Mouse (Mus musculus) embryonic fibroblast, embryonic 13.5 days (primary cell): ENCODE measurements at regions not wholly inside any gene's neighbourhood (a gene's known extent, or its start where the extent isn't known, plus 50 kb on each side); places are given as distances from the start of the nearest gene placed in this dataset.
A peak's percentile ranks its signal among the peaks of the same experiment; 100 is the strongest.

Experiments
- H3K27ac ChIP-seq: 2 replicates; pipeline ENCODE4 v1.5.1; 2012; ENCODE audit warnings: low read length, control low read depth, inconsistent platforms; ENCODE audit not compliant: insufficient read depth
- H3K4me1 ChIP-seq: 2 replicates; pipeline ENCODE4 v1.6.1; 2011; ENCODE audit warnings: low read length; ENCODE audit not compliant: control insufficient read depth, insufficient read depth
- H3K4me3 ChIP-seq: 2 replicates; pipeline ENCODE4 v1.5.1; 2011; ENCODE audit warnings: mild to moderate bottlenecking, control low read depth, low read length; ENCODE audit not compliant: insufficient read depth
- CTCF ChIP-seq: IDR thresholded peaks from 2 replicates; pipeline ENCODE4 v1.5.1; 2011; ENCODE audit warnings: mild to moderate bottlenecking, control low read depth, low read length, moderate library complexity, borderline replicate concordance; ENCODE audit not compliant: insufficient read depth
- POLR2A ChIP-seq: IDR thresholded peaks from 2 replicates; pipeline ENCODE4 v1.6.1; 2011; ENCODE audit warnings: low read depth, mild to moderate bottlenecking, control low read depth, low read length, moderate library complexity

- TF ChIP-seq CTCF, result no peak
- TF ChIP-seq POLR2A, result no peak
- Histone ChIP-seq H3K4me3 (no peak overlapping the region), H3K4me1 (no peaks in the 10 kb centered on the region), H3K27ac (no peak overlapping the region)
Observed at GRCm38 (mm10) chr6:116845990-116846862, 129.5 kb upstream of the Tmem72 start.

DNA sequence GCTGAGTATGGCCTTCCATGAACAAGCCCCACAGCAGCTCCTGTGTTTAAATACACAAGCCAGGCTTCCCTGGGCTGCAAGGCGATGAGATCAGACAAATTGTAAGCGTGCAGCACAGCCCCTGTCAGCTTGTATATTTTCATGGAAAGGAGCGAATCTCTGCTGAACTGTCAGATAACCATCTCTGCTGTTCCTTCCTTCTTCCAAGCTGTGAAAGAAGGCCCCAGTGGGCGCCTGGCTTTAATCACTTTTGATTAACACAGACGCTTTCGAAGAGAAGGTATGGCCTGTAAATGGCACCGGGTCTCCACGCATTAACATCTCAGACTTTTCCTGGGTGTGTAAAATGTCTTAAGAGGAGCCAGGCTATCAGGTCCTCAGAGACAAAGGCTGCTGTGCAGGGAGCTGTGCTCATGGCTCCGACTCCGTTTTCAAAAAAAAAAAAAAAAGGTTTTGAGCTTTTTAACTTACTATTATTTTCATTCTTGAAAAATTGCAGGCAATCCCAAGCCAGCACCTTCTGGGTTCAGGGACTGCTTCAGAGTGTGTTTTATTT is 131.9 kb upstream of the Tmem72 start:
- no peak overlapping the region for H3K27ac ChIP-seq
- H3K4me3 ChIP-seq, result no peak overlapping the region
- TF ChIP-seq CTCF (no peak), POLR2A (no peak)
- H3K4me1 ChIP-seq, result no peaks in the 10 kb centered on the region

DNA sequence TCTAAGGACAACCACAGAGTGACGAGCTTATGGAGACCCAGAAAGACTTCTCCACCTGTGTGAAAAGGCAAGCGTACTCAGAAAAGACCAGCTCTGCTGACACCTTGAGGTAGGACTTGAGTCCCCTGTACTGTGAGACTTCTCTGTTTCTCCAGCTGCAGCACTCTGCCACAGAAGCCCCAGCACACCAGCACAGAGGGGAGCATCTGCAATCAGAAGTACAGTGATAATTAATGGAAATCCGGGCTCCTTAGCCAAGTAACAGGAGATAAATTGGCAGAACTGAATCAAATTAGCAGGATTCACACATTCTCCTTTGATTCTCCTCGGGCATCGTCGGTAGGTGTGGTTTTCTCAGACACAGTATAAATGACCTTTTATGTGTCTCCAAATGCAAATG is 137.3 kb upstream of the Tmem72 start:
- Histone ChIP-seq H3K4me3 (no peak overlapping the region), H3K4me1 (no peaks in the 10 kb centered on the region), H3K27ac (no peak overlapping the region)
- TF ChIP-seq CTCF (no peak), POLR2A (no peak)

DNA sequence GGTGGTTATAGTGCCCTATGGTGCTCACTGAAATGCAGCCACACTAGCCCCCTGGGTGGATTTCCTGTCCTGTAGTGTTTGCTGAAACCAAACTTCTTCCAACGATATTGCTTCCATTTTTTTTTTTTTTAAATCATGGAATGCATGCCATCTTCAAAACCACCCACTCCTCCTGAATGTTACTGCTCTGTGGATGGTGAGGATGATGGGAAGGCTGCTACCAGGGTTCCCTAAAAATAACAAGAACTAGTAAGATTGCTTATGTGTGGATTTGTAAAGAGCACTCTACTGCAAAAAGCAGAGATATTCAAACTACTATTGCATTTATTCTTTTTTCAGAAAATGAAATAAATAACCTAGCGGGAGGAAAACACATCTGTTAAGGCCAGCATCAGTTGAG is 139.4 kb upstream of the Tmem72 start:
- H3K4me1 ChIP-seq, result no peaks in the 10 kb centered on the region
- H3K4me3 ChIP-seq, result no peak overlapping the region
- TF ChIP-seq POLR2A, result no peak
- TF ChIP-seq CTCF, result no peak
- no peak overlapping the region for H3K27ac ChIP-seq

GRCm38 (mm10) chr6:116856917-116857491 is 140.3 kb upstream of the Tmem72 start:
- no peaks in the 10 kb centered on the region for H3K4me1 ChIP-seq
- no peak overlapping the region for H3K4me3 ChIP-seq
- TF ChIP-seq CTCF, result no peak
- TF ChIP-seq POLR2A, result no peak
- no peak overlapping the region for H3K27ac ChIP-seq

- Histone ChIP-seq H3K4me3 (no peak overlapping the region), H3K27ac (no peak overlapping the region), H3K4me1 (no peaks in the 10 kb centered on the region)
- TF ChIP-seq CTCF (no peak), POLR2A (no peak)
Observed at GRCm38 (mm10) chr6:116863130-116863529, 146.4 kb upstream of the Tmem72 start.

- TF ChIP-seq CTCF (no peak), POLR2A (no peak)
- no peak overlapping the region for H3K4me3 ChIP-seq
- H3K27ac ChIP-seq, result no peak overlapping the region
- H3K4me1 ChIP-seq, result no peaks in the 10 kb centered on the region
Observed at GRCm38 (mm10) chr6:116863626-116864025, 146.9 kb upstream of the Tmem72 start.

DNA sequence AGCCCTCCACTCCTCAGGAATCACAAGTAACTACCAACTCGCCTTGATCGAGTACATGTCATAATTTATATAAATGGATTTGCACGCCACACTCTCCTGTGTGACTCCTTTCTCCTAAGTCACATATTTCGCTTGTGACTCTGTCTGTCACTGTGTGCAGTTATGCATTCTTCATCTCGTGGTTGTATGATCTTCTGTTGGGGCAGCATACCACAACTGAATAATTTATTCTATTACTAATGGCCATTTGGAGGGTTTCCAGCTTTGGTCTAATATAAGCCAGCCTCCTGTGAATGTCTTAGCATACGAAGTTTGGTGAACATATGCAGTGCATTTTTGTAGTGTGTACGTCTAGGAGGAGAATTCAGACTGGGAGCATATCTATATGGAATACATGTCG is 176.6 kb upstream of the Tmem72 start:
- no peak overlapping the region for H3K27ac ChIP-seq

DNA sequence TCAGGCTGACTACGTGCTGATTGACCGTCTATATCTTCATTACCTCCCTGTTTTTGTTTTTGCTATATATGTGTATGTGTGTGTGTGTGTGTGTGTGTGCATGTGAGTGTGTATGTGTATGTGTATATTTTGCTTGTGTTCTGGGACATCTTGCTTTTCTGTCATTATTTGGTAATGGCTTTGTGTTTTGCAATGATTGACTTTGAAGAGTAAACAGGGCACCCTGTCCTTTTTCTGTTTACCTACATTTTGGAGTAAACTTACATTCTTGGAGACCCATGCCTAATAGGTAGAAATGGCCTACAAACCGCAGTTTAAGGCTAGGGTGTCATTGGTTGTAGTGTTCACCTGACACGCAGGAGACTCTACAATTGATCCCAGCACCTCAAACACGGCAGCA is 177.5 kb upstream of the Tmem72 start:
- Histone ChIP-seq H3K27ac (no peak overlapping the region), H3K4me3 (no peak overlapping the region), H3K4me1 (peaks cover 13% of the 10 kb centered on the region)
- TF ChIP-seq CTCF (no peak), POLR2A (no peak)

More for the DNA sequence above, 176.6 kb upstream of the Tmem72 start:
- Histone ChIP-seq H3K4me3 (no peak overlapping the region), H3K4me1 (peaks cover 13% of the 10 kb centered on the region)
- TF ChIP-seq POLR2A (no peak), CTCF (no peak)

GRCm38 (mm10) chr6:116895114-116895513 is 178.4 kb upstream of the Tmem72 start:
- Histone ChIP-seq H3K4me3 (no peak overlapping the region), H3K27ac (0 out of 2 replicates have a peak overlapping the region, but pooled peaks have one; percentile 29)

More at GRCm38 (mm10) chr6:116895114-116895513, 178.4 kb upstream of the Tmem72 start:
- H3K4me1 ChIP-seq, result peaks cover 13% of the 10 kb centered on the region
- TF ChIP-seq POLR2A (no peak), CTCF (no peak)
